12 mouse cellular contexts compared by ENCODE assay signal in genomic region chr13:4059363-4059762, GRCm38 (mm10). TPM values are rescaled to one million over a fixed set of nuclear protein-coding genes. Genes with fewer than 3 reads are reported as not detected.
DNase-seq lines count a peak whose midpoint lies in the region; ATAC-seq and TF ChIP-seq lines count a peak whose summit lies in the region.
"Had no signal": no experiment of that assay in that cellular context is flagged by ENCODE, and none has a peak within 500 bp of the region (broad histone marks: within the 10 kb centered on the region; RNA-seq: fewer than 3 reads in every experiment).

No protein-coding gene starts in this region.

- 51% methylated on average over 5 of the region's 5 CpGs for WGBS in embryonic facial prominence, embryonic 14.5 days
- WGBS in embryonic facial prominence, embryonic 10.5 days: 66% methylated on average over 5 of the region's 5 CpGs
- WGBS in midbrain, embryonic 11.5 days: 69% methylated on average over 5 of the region's 5 CpGs
- 70% methylated on average over 5 of the region's 5 CpGs for WGBS in midbrain, embryonic 10.5 days
- WGBS in intestine, embryonic 15.5 days: 25% methylated on average over 5 of the region's 5 CpGs
- WGBS in stomach, postnatal 0 days: 23% methylated on average over 5 of the region's 5 CpGs

- no peak overlapping the region for H3K4me3 ChIP-seq in embryonic facial prominence, embryonic 14.5 days (ENCODE audit: low read depth, low read length)
- no peak overlapping the region for H3K4me3 ChIP-seq in embryonic facial prominence, embryonic 10.5 days
- no peak overlapping the region for H3K4me3 ChIP-seq in midbrain, embryonic 11.5 days (ENCODE audit: low read depth, low read length)
- no peak overlapping the region for H3K4me3 ChIP-seq in midbrain, embryonic 10.5 days
- 0 out of 2 replicates have a peak overlapping the region, but pooled peaks have one; percentile 9 for H3K4me3 ChIP-seq in intestine, embryonic 15.5 days (replicated peaks)
- H3K4me3 ChIP-seq in stomach, postnatal 0 days (ENCODE audit: low read depth, low read length): peak overlapping the region; percentile 22
- H3K4me3 ChIP-seq: embryonic facial prominence, embryonic 15.5 days; megakaryocyte, embryonic 14.5 days had no signal

- TF ChIP-seq CTCF in stomach, postnatal 0 days (IDR thresholded peaks at IDR 0.05; ENCODE audit: low read depth): no peak

- no peak overlapping the region for H3K9ac ChIP-seq in embryonic facial prominence, embryonic 14.5 days (ENCODE audit: low read depth, low read length)
- no peak overlapping the region for H3K9ac ChIP-seq in midbrain, embryonic 11.5 days (ENCODE audit: low read length)
- H3K9ac ChIP-seq in intestine, embryonic 15.5 days: no peak overlapping the region
- no peak overlapping the region for H3K9ac ChIP-seq in stomach, postnatal 0 days (ENCODE audit: low read length)
- H3K9ac ChIP-seq: embryonic facial prominence, embryonic 15.5 days had no signal

- no peaks in the 10 kb centered on the region for H3K9me3 ChIP-seq in embryonic facial prominence, embryonic 14.5 days (ENCODE audit: control insufficient read depth, low read length)
- no peaks in the 10 kb centered on the region for H3K9me3 ChIP-seq in embryonic facial prominence, embryonic 10.5 days
- no peaks in the 10 kb centered on the region for H3K9me3 ChIP-seq in midbrain, embryonic 11.5 days (ENCODE audit: control insufficient read depth, low read length)
- no peaks in the 10 kb centered on the region for H3K9me3 ChIP-seq in midbrain, embryonic 10.5 days (replicated peaks)
- no peaks in the 10 kb centered on the region for H3K9me3 ChIP-seq in intestine, embryonic 15.5 days
- no peaks in the 10 kb centered on the region for H3K9me3 ChIP-seq in stomach, postnatal 0 days (ENCODE audit: control insufficient read depth, low read length)
- H3K9me3 ChIP-seq: embryonic facial prominence, embryonic 15.5 days; megakaryocyte, embryonic 14.5 days had no signal

- TF ChIP-seq EP300 in stomach, postnatal 0 days (optimal IDR thresholded peaks at IDR 0.05): no peak

- no peak for ATAC-seq in embryonic facial prominence, embryonic 14.5 days (ENCODE audit: low read depth)
- no peak for ATAC-seq in midbrain, embryonic 11.5 days (ENCODE audit: low FRiP score)
- peak; percentile 39 for ATAC-seq in intestine, embryonic 15.5 days
- no peak for ATAC-seq in stomach, postnatal 0 days (ENCODE audit: low FRiP score, low TSS enrichment)
- no peak for ATAC-seq in granulocyte monocyte progenitor cell, adult 5-6 weeks (replicated peaks; ENCODE audit: poor library complexity, severe bottlenecking)

- no peaks in the 10 kb centered on the region for H3K36me3 ChIP-seq in embryonic facial prominence, embryonic 14.5 days (ENCODE audit: control insufficient read depth, insufficient read depth, low read length)
- no peaks in the 10 kb centered on the region for H3K36me3 ChIP-seq in embryonic facial prominence, embryonic 10.5 days (replicated peaks)
- no peaks in the 10 kb centered on the region for H3K36me3 ChIP-seq in midbrain, embryonic 11.5 days (ENCODE audit: control insufficient read depth, insufficient read depth, low read length)
- H3K36me3 ChIP-seq in midbrain, embryonic 10.5 days: no peaks in the 10 kb centered on the region
- H3K36me3 ChIP-seq in intestine, embryonic 15.5 days: no peaks in the 10 kb centered on the region
- no peaks in the 10 kb centered on the region for H3K36me3 ChIP-seq in stomach, postnatal 0 days (ENCODE audit: control insufficient read depth, insufficient read depth, low read length)
- H3K36me3 ChIP-seq: embryonic facial prominence, embryonic 15.5 days had no signal

- DNase-seq in embryonic facial prominence, embryonic 14.5 days (ENCODE audit: low spot score): peak; percentile 63
- DNase-seq in embryonic facial prominence, embryonic 10.5 days (ENCODE audit: low spot score): no peak
- DNase-seq in midbrain, embryonic 11.5 days (ENCODE audit: low spot score, missing footprints): peak; percentile 60
- DNase-seq in midbrain, embryonic 10.5 days (ENCODE audit: low spot score): no peak
- peak; percentile 19 for DNase-seq in stomach, postnatal 0 days (ENCODE audit: low spot score)
- DNase-seq in ovary, postnatal 14 days (ENCODE audit: low spot score): no peak
- DNase-seq: gastrocnemius, postnatal 25 days had no signal

- H3K27me3 ChIP-seq in embryonic facial prominence, embryonic 14.5 days (replicated peaks; ENCODE audit: control insufficient read depth, insufficient read depth, low read length): no peaks in the 10 kb centered on the region
- no peaks in the 10 kb centered on the region for H3K27me3 ChIP-seq in embryonic facial prominence, embryonic 10.5 days (replicated peaks; ENCODE audit: low read depth, poor library complexity, severe bottlenecking)
- H3K27me3 ChIP-seq in midbrain, embryonic 11.5 days (ENCODE audit: control insufficient read depth, insufficient read depth, low read length): no peaks in the 10 kb centered on the region
- H3K27me3 ChIP-seq in midbrain, embryonic 10.5 days (ENCODE audit: low read depth, poor library complexity, severe bottlenecking): no peaks in the 10 kb centered on the region
- no peaks in the 10 kb centered on the region for H3K27me3 ChIP-seq in intestine, embryonic 15.5 days (replicated peaks)
- no peaks in the 10 kb centered on the region for H3K27me3 ChIP-seq in stomach, postnatal 0 days (ENCODE audit: control insufficient read depth, insufficient read depth, low read length)
- H3K27me3 ChIP-seq: embryonic facial prominence, embryonic 15.5 days; megakaryocyte, embryonic 14.5 days had no signal

- 0 out of 2 replicates have a peak overlapping the region, but pooled peaks have one; percentile 0 for H3K27ac ChIP-seq in embryonic facial prominence, embryonic 14.5 days (replicated peaks; ENCODE audit: low read depth, low read length)
- H3K27ac ChIP-seq in embryonic facial prominence, embryonic 10.5 days (replicated peaks): no peak overlapping the region
- no peak overlapping the region for H3K27ac ChIP-seq in midbrain, embryonic 11.5 days (ENCODE audit: low read depth, low read length)
- no peak overlapping the region for H3K27ac ChIP-seq in midbrain, embryonic 10.5 days (replicated peaks)
- no peak overlapping the region for H3K27ac ChIP-seq in intestine, embryonic 15.5 days
- H3K27ac ChIP-seq in stomach, postnatal 0 days (replicated peaks): no peak overlapping the region
- H3K27ac ChIP-seq: embryonic facial prominence, embryonic 15.5 days had no signal

- no peaks in the 10 kb centered on the region for H3K4me1 ChIP-seq in embryonic facial prominence, embryonic 14.5 days (ENCODE audit: control insufficient read depth, insufficient read depth, low read length)
- H3K4me1 ChIP-seq in embryonic facial prominence, embryonic 10.5 days: no peaks in the 10 kb centered on the region
- no peaks in the 10 kb centered on the region for H3K4me1 ChIP-seq in midbrain, embryonic 11.5 days (ENCODE audit: control insufficient read depth, insufficient read depth, low read length)
- no peaks in the 10 kb centered on the region for H3K4me1 ChIP-seq in midbrain, embryonic 10.5 days
- 0 out of 2 replicates have a peak, but pooled peaks cover 6% of the 10 kb centered on the region for H3K4me1 ChIP-seq in intestine, embryonic 15.5 days (replicated peaks)
- H3K4me1 ChIP-seq in stomach, postnatal 0 days (replicated peaks; ENCODE audit: control insufficient read depth, insufficient read depth): no peaks in the 10 kb centered on the region
- H3K4me1 ChIP-seq: megakaryocyte, embryonic 14.5 days had no signal

- peak overlapping the region; percentile 26; the same call in 1 of the 2 replicates for H3K4me2 ChIP-seq in embryonic facial prominence, embryonic 14.5 days (ENCODE audit: low read depth, low read length)
- H3K4me2 ChIP-seq in midbrain, embryonic 11.5 days: no peak overlapping the region
- peak overlapping the region; percentile 36 for H3K4me2 ChIP-seq in intestine, embryonic 15.5 days (replicated peaks)
- peak overlapping the region; percentile 39 for H3K4me2 ChIP-seq in stomach, postnatal 0 days (replicated peaks; ENCODE audit: low read depth)
- H3K4me2 ChIP-seq: embryonic facial prominence, embryonic 15.5 days had no signal

RNA-seq across cellular contexts. Expression of gene Akr1c14, which starts 10.6 kb away (rescaled TPM):
- polyA plus RNA-seq in embryonic facial prominence, embryonic 14.5 days (2014; fragmentation: Nextera tagmentation; extraction: Ambion mirVana): 2.5 and 2.8 TPM in 2 replicates
- 0.18 and 0.26 TPM in 2 replicates for polyA plus RNA-seq in embryonic facial prominence, embryonic 10.5 days (2016; fragmentation: Nextera tagmentation; extraction: Ambion mirVana)
- polyA plus RNA-seq in midbrain, embryonic 11.5 days (2014; fragmentation: Nextera tagmentation; extraction: Ambion mirVana): 0.10 and 0.33 TPM in 2 replicates
- 0.15 and 0.33 TPM in 2 replicates for polyA plus RNA-seq in midbrain, embryonic 10.5 days (2016; fragmentation: Nextera tagmentation; extraction: Ambion mirVana)
- 3.9 and 4.3 TPM in 2 replicates for polyA plus RNA-seq in intestine, embryonic 15.5 days (2015; fragmentation: Nextera tagmentation; extraction: Ambion mirVana)
- polyA plus RNA-seq in stomach, postnatal 0 days (2015; fragmentation: Nextera tagmentation; extraction: Ambion mirVana): 8.9 and 11.2 TPM in 2 replicates
- not detected in 2 replicates for total RNA-seq in granulocyte monocyte progenitor cell, adult 5-6 weeks (2014; fragmentation: Nextera tagmentation)
- not detected in 2 replicates for total RNA-seq in granulocyte monocyte progenitor cell, adult 5-6 weeks (2017)
- total RNA-seq: neutrophil, adult 5-6 weeks had no signal

Comparison
In these comparisons a context has a peak if more than half of its experiments do, and no peak if none do; other contexts are left out.
1. DNase-seq: peak in embryonic facial prominence, embryonic 14.5 days (single experiment), midbrain, embryonic 11.5 days (single experiment) and stomach, postnatal 0 days (single experiment); none in embryonic facial prominence, embryonic 10.5 days (single experiment), midbrain, embryonic 10.5 days (single experiment) and ovary, postnatal 14 days (single experiment).
2. H3K4me3 ChIP-seq: peak in intestine, embryonic 15.5 days (single experiment) and stomach, postnatal 0 days (single experiment); none in embryonic facial prominence, embryonic 14.5 days (single experiment), embryonic facial prominence, embryonic 10.5 days (single experiment), midbrain, embryonic 11.5 days (single experiment) and midbrain, embryonic 10.5 days (single experiment).